Mouse (Mus musculus) ES-Bruce4 (cell line): ENCODE measurements at regions not wholly inside any gene's neighbourhood (a gene's known extent, or its start where the extent isn't known, plus 50 kb on each side); places are given as distances from the start of the nearest gene placed in this dataset.

Experiments used
- CTCF ChIP-seq: IDR thresholded peaks from one replicate; pipeline ENCODE4 v1.8.1; 2011; ENCODE audit warnings: low read depth, low read length
- POLR2A ChIP-seq: IDR thresholded peaks from one replicate; pipeline ENCODE4 v1.8.1; 2011; ENCODE audit warnings: low read length; ENCODE audit not compliant: insufficient read depth

- TF ChIP-seq POLR2A (no peak), CTCF (no peak)
Measured at GRCm38 (mm10) chr2:148536608-148537007, 93.2 kb upstream of the Cd93 start.
